Mouse (Mus musculus) myocyte (in vitro differentiated cells): ENCODE measurements around the gene Gpc6.

Experiments
- POLR2A ChIP-seq: IDR thresholded peaks from one replicate; pipeline ENCODE4 v1.6.1; 2011; ENCODE audit warnings: low read depth, mild to moderate bottlenecking, control low read depth, moderate library complexity; ENCODE audit not compliant: insufficient read length
- POLR2AphosphoS2 ChIP-seq: IDR thresholded peaks from one replicate; pipeline ENCODE4 v1.6.1; 2011; ENCODE audit warnings: low read depth, control low read depth; ENCODE audit not compliant: insufficient read length

- TF ChIP-seq POLR2A (no peak), POLR2AphosphoS2 (no peak)
These were observed 454.9 kb downstream of the Gpc6 start for GRCm38 (mm10) chr14:117379979-117380378.
